Mouse (Mus musculus): ENCODE data around the gene Setd2. TPM values are rescaled to one million over a fixed set of nuclear protein-coding genes. Genes with fewer than 3 reads are reported as not detected.

Gene Setd2
- polyA plus RNA-seq, 1 experiment from 2014 or later = 24.7 TPM

DNA sequence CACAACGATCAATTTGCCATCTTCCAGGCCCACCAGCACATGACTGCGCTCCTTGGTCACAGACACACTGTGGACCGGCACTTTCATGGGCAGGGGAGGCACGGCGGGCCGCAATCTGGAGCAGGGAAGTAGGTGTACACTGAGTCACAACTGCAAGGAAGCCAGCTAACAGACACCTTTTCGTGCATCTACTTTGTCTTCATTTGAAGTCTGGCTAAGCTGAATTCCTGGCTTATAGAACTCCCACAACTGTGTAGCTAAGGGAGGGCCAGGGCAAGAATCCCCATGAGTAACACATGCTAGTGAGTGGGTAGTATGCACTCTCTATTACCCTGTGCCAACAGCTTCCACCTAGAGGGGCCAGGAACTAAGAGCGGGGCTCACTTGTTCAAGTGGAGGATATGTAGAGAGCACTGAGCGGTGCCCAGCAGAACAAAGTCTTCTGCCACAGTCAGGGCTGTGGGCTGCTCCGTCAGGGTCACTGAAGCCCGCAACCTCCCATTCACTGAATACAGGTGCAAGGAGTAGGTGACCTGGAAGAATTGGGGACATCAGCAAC lies 93.0 kb downstream of the Setd2 start:
- peak overlapping the region; percentile 59 for H3K27ac ChIP-seq
- no peak for ATAC-seq
- peaks cover 25% of the 10 kb centered on the region; the same call in 1 of the 2 replicates for H3K4me1 ChIP-seq (replicated peaks)
- peak overlapping the region; percentile 56 for H3K4me3 ChIP-seq (replicated peaks)
- no peaks in the 10 kb centered on the region for H3K27me3 ChIP-seq (replicated peaks)
- peak overlapping the region; percentile 59 for H3K9ac ChIP-seq
- H3K36me3 ChIP-seq = peaks cover 7% of the 10 kb centered on the region
- peak overlapping the region; percentile 98 for H3K4me2 ChIP-seq (replicated peaks)
- 66% methylated on average over 11 of the region's 11 CpGs for WGBS
- no peaks in the 10 kb centered on the region for H3K9me3 ChIP-seq

GRCm38 (mm10) chr9:110630171-110630570 lies 97.8 kb downstream of the Setd2 start:
- H3K4me3 ChIP-seq (replicated peaks) = no peak overlapping the region
- H3K27ac ChIP-seq = no peak overlapping the region
- no peak overlapping the region for H3K4me2 ChIP-seq (replicated peaks)
- H3K9me3 ChIP-seq = no peaks in the 10 kb centered on the region
- no peak for ATAC-seq
- peaks cover 2% of the 10 kb centered on the region; the same call in 1 of the 2 replicates for H3K4me1 ChIP-seq (replicated peaks)
- H3K36me3 ChIP-seq = 0 out of 2 replicates have a peak, but pooled peaks cover 5% of the 10 kb centered on the region
- H3K27me3 ChIP-seq (replicated peaks) = peaks cover 13% of the 10 kb centered on the region
- WGBS = 86% methylated on average over 15 of the region's 15 CpGs
- no peak overlapping the region for H3K9ac ChIP-seq

- Histone ChIP-seq H3K36me3 (0 out of 2 replicates have a peak, but pooled peaks cover 5% of the 10 kb centered on the region), H3K4me3 (replicated peaks) (no peak overlapping the region), H3K4me2 (replicated peaks) (peak overlapping the region; percentile 35; the same call in 1 of the 2 replicates), H3K9ac (no peak overlapping the region), H3K9me3 (no peaks in the 10 kb centered on the region), H3K27me3 (replicated peaks) (peaks cover 13% of the 10 kb centered on the region), H3K27ac (no peak overlapping the region), H3K4me1 (replicated peaks) (no peaks in the 10 kb centered on the region)
- no peak for ATAC-seq
- 24% methylated on average over 10 of the region's 10 CpGs for WGBS
These were observed 98.8 kb downstream of the Setd2 start for GRCm38 (mm10) chr9:110631191-110631590.

DNA sequence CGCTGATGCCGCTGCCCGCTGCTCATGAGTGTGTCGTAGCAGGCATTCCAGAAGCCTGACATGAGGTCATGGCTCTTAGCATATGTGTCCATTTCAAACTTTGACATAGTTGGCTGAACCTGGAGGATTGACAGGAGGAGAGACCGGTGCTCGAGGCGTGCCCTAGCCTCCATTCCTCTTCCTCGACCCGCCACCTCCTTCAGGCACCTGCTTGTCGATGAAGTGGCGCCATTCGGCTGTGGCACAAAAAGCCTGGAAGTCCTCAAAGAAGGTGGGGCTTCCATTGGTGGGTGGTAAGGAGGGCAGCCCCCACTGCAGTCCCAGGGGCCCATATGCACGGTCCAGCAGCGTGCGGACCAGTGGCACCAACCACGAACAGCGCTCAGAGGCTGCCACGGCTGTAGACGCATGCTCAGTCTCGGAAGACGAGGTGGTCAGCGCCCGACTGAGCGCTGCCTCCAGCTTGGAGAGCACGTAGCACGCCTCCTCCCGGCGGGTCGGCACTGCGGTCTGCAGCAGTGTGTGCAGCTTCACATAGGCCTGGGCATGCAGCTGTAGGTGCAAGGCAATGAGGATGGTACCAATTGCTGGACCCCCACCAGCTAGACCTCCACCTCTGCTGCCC lies 99.4 kb downstream of the Setd2 start:
- 35% methylated on average over 30 of the region's 30 CpGs for WGBS
- H3K9me3 ChIP-seq = no peaks in the 10 kb centered on the region
- ATAC-seq = peak; percentile 19; the same call in 1 of the 2 replicates
- peak overlapping the region; percentile 35 for H3K4me2 ChIP-seq (replicated peaks)
- H3K9ac ChIP-seq = no peak overlapping the region
- no peaks in the 10 kb centered on the region for H3K4me1 ChIP-seq (replicated peaks)
- H3K36me3 ChIP-seq = 0 out of 2 replicates have a peak, but pooled peaks cover 5% of the 10 kb centered on the region
- no peak overlapping the region for H3K27ac ChIP-seq
- peaks cover 13% of the 10 kb centered on the region for H3K27me3 ChIP-seq (replicated peaks)
- no peak overlapping the region for H3K4me3 ChIP-seq (replicated peaks)

- Histone ChIP-seq H3K4me3 (replicated peaks) (no peak overlapping the region), H3K9me3 (no peaks in the 10 kb centered on the region), H3K36me3 (0 out of 2 replicates have a peak, but pooled peaks cover 5% of the 10 kb centered on the region), H3K27ac (no peak overlapping the region), H3K4me1 (replicated peaks) (no peaks in the 10 kb centered on the region), H3K4me2 (replicated peaks) (no peak overlapping the region), H3K27me3 (replicated peaks) (peaks cover 13% of the 10 kb centered on the region), H3K9ac (no peak overlapping the region)
- no peak for ATAC-seq
- 79% methylated on average over 15 of the region's 15 CpGs for WGBS
These were observed 100.3 kb downstream of the Setd2 start for GRCm38 (mm10) chr9:110632671-110633070.

GRCm38 (mm10) chr9:110633882-110634281 lies 101.5 kb downstream of the Setd2 start:
- no peak overlapping the region for H3K9ac ChIP-seq
- no peaks in the 10 kb centered on the region for H3K4me1 ChIP-seq (replicated peaks)
- no peak overlapping the region for H3K27ac ChIP-seq
- WGBS = 82% methylated on average over 17 of the region's 17 CpGs
- H3K27me3 ChIP-seq (replicated peaks) = peaks cover 13% of the 10 kb centered on the region
- no peaks in the 10 kb centered on the region for H3K9me3 ChIP-seq
- H3K36me3 ChIP-seq = 0 out of 2 replicates have a peak, but pooled peaks cover 5% of the 10 kb centered on the region
- ATAC-seq = no peak
- no peak overlapping the region for H3K4me3 ChIP-seq (replicated peaks)
- H3K4me2 ChIP-seq (replicated peaks) = no peak overlapping the region

DNA sequence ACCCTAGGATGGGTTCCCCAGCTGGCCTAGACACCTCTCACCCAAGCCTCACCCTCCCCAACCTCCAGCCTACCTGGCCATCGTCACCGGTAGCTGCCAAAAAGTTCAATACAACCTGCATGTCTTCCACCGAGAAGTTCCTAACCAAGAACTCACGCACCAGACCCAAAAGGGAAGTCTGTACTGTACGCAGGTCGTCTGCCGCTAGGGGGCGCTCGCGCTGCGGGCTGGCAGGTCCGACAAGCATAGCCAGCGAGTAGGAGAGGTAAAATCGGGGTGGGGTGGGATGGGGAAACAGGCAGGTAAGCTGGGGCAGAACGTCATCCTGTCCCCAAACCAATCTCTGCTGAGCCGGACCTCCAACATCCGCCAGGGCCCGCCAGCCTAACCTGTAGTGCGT lies 102.8 kb downstream of the Setd2 start:
- 7% methylated on average over 19 of the region's 19 CpGs for WGBS
- H3K27ac ChIP-seq = no peak overlapping the region
- no peak overlapping the region for H3K4me2 ChIP-seq (replicated peaks)
- peaks cover 13% of the 10 kb centered on the region for H3K27me3 ChIP-seq (replicated peaks)
- 0 out of 2 replicates have a peak, but pooled peaks cover 5% of the 10 kb centered on the region for H3K36me3 ChIP-seq
- peak; percentile 30; the same call in 1 of the 2 replicates for ATAC-seq
- H3K4me1 ChIP-seq (replicated peaks) = no peaks in the 10 kb centered on the region
- H3K9ac ChIP-seq = no peak overlapping the region
- no peak overlapping the region for H3K4me3 ChIP-seq (replicated peaks)
- H3K9me3 ChIP-seq = no peaks in the 10 kb centered on the region

DNA sequence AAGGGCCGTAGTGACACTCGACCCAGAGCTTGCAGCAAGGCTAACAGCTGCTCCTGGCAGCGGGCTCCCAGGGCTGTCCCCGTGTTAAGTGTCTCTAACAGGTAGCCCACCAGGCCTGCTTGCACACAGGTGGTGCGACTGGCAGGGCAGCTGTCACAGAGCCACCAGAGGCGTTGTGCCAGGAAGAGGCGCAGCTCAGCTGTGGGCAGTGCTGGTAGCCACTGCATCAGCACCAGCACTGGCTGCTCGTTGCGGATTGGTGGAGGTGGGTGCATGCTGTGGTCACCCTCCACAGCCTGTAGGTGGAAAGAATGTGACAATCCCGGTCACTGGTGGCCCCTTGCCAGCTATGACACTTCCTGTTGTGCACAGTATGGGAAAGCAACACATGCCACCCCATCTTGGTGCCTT lies 106.2 kb downstream of the Setd2 start:
- no peaks in the 10 kb centered on the region for H3K4me1 ChIP-seq (replicated peaks)
- no peak overlapping the region for H3K4me3 ChIP-seq (replicated peaks)
- ATAC-seq = no peak
- H3K4me2 ChIP-seq (replicated peaks) = no peak overlapping the region
- H3K9ac ChIP-seq = no peak overlapping the region
- H3K36me3 ChIP-seq = no peaks in the 10 kb centered on the region
- 81% methylated on average over 10 of the region's 10 CpGs for WGBS
- no peaks in the 10 kb centered on the region for H3K27me3 ChIP-seq (replicated peaks)
- H3K27ac ChIP-seq = no peak overlapping the region
- H3K9me3 ChIP-seq = no peaks in the 10 kb centered on the region

DNA sequence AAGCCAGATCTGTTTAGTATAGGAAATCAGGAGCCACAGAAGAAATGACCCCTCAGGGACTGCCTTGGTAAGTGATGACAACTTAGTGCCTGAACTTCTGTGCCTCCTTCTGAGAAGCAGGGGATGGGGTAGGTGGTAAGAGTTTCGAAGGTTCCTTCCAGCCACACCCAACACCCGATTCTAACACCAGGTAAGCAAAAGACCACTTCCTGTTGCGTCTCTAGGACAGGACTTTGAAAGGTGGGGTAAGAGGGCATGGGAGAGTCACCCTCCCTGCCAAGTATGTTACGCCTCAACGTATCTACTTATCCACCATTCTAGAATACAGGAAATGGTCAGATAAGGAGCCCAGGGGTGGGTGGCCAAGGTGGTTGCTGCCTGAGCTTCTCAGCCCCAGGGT lies 108.6 kb downstream of the Setd2 start:
- Histone ChIP-seq H3K36me3 (no peaks in the 10 kb centered on the region), H3K4me3 (replicated peaks) (no peak overlapping the region), H3K27me3 (replicated peaks) (no peaks in the 10 kb centered on the region), H3K9ac (no peak overlapping the region), H3K9me3 (no peaks in the 10 kb centered on the region), H3K27ac (no peak overlapping the region), H3K4me1 (replicated peaks) (no peaks in the 10 kb centered on the region), H3K4me2 (replicated peaks) (no peak overlapping the region)
- ATAC-seq = no peak
- WGBS = 89% methylated on average over 5 of the region's 5 CpGs

DNA sequence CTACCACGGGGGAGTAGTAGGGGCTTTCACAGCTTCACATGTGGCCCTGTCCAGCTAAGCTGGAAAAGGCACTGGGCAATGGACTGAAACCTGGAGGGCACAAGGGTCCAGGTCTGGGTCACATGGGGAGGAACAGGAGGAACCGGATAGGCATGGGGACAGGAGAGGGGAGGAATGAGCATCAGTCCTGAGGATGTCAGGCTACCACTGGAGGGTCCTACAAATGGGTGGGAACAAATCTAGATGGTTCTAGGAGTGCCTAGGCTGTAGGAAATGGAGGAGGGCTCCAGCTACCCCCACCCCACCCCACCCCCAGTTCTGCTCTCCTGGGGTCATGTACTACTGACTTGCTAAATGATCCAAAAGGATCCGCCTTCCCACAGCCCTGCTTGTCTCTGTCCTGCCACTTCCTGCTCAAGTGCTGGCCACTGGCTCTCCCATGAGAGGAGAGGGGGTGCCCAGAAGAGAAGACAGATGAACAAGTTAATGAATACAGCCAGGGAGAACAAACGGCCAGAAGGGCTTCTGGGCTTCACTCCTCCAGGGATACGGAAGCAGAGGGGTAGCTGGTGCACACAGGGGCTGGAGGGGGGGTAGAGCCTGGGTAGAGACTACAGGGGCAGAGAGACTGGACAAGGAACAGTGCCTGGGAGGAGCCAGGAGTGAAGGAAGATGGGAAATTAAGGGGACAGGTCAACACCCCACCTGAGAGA lies 110.6 kb downstream of the Setd2 start:
- WGBS = 46% methylated on average over 5 of the region's 5 CpGs
- H3K9me3 ChIP-seq = no peaks in the 10 kb centered on the region
- no peaks in the 10 kb centered on the region for H3K36me3 ChIP-seq
- no peak overlapping the region for H3K27ac ChIP-seq
- no peak overlapping the region for H3K4me3 ChIP-seq (replicated peaks)
- no peak overlapping the region for H3K4me2 ChIP-seq (replicated peaks)
- H3K27me3 ChIP-seq (replicated peaks) = no peaks in the 10 kb centered on the region
- no peak for ATAC-seq
- no peaks in the 10 kb centered on the region for H3K4me1 ChIP-seq (replicated peaks)
- H3K9ac ChIP-seq = no peak overlapping the region

- no peak overlapping the region for H3K4me3 ChIP-seq (replicated peaks)
- no peak overlapping the region for H3K9ac ChIP-seq
- H3K4me1 ChIP-seq (replicated peaks) = no peaks in the 10 kb centered on the region
- 63% methylated on average over 9 of the region's 9 CpGs for WGBS
- no peak overlapping the region for H3K27ac ChIP-seq
- H3K9me3 ChIP-seq = no peaks in the 10 kb centered on the region
- no peaks in the 10 kb centered on the region for H3K27me3 ChIP-seq (replicated peaks)
- H3K36me3 ChIP-seq = no peaks in the 10 kb centered on the region
- no peak overlapping the region for H3K4me2 ChIP-seq (replicated peaks)
- ATAC-seq = no peak
These were observed 111.4 kb downstream of the Setd2 start for GRCm38 (mm10) chr9:110643787-110644186.

GRCm38 (mm10) chr9:110644295-110644694 lies 111.9 kb downstream of the Setd2 start:
- Histone ChIP-seq H3K36me3 (no peaks in the 10 kb centered on the region), H3K4me1 (replicated peaks) (no peaks in the 10 kb centered on the region), H3K4me2 (replicated peaks) (no peak overlapping the region), H3K4me3 (replicated peaks) (no peak overlapping the region), H3K27ac (no peak overlapping the region), H3K9ac (no peak overlapping the region), H3K27me3 (replicated peaks) (no peaks in the 10 kb centered on the region), H3K9me3 (no peaks in the 10 kb centered on the region)
- WGBS = 83% methylated on average over 10 of the region's 10 CpGs
- no peak for ATAC-seq
